Mouse (Mus musculus): ENCODE results near the gene Agbl4.

- TF ChIP-seq GATA1 (IDR thresholded peaks at IDR 0.05; ENCODE audit: low read length) = no peak
- no peak for TF ChIP-seq TAL1 (IDR thresholded peaks at IDR 0.05; ENCODE audit: low read length)
Measured at GRCm38 (mm10) chr4:111136217-111137147, 739.0 kb downstream of the Agbl4 start.

Measured in erythroblast, embryonic 14.5 days (primary cell).